In genomic region chr16:10599888-10600740, GRCm38 (mm10) we compare ENCODE assay signal across 16 mouse cellular contexts. TPM values are rescaled to one million over a fixed set of nuclear protein-coding genes. Genes with fewer than 3 reads are reported as not detected.
DNase-seq lines count a peak whose midpoint lies in the region; ATAC-seq and TF ChIP-seq lines count a peak whose summit lies in the region.
"Had no signal": no experiment of that assay in that cellular context is flagged by ENCODE, and none has a peak within 500 bp of the region (broad histone marks: within the 10 kb centered on the region; RNA-seq: fewer than 3 reads in every experiment).

No protein-coding gene starts in this region.

- peak; percentile 79; the same call in 1 of the 2 replicates for ATAC-seq in midbrain, embryonic 11.5 days (ENCODE audit: low FRiP score)
- peak; percentile 80 for ATAC-seq in hindbrain, embryonic 13.5 days (ENCODE audit: low FRiP score)
- ATAC-seq in neural tube, embryonic 12.5 days (ENCODE audit: low FRiP score, low read depth), result peak; percentile 90
- no peak for ATAC-seq in intestine, embryonic 16.5 days

- TF ChIP-seq CTCF in brain, embryonic 14.5 days (IDR thresholded peaks at IDR 0.05; ENCODE audit: borderline replicate concordance, extremely low read depth, insufficient read depth, insufficient read length), result no peak

- 0 out of 2 replicates have a peak overlapping the region, but pooled peaks have one; percentile 5 for H3K9ac ChIP-seq in midbrain, embryonic 11.5 days (ENCODE audit: low read length)
- no peak overlapping the region for H3K9ac ChIP-seq in hindbrain, embryonic 13.5 days
- H3K9ac ChIP-seq in neural tube, embryonic 12.5 days, result no peak overlapping the region
- H3K9ac ChIP-seq in intestine, embryonic 16.5 days (ENCODE audit: low read depth, low read length), result no peak overlapping the region
- H3K9ac ChIP-seq: liver, embryonic 15.5 days had no signal

- no peak overlapping the region for H3K4me3 ChIP-seq in midbrain, embryonic 11.5 days (ENCODE audit: low read depth, low read length)
- H3K4me3 ChIP-seq in midbrain, embryonic 10.5 days, result no peak overlapping the region
- H3K4me3 ChIP-seq in hindbrain, embryonic 13.5 days, result no peak overlapping the region
- no peak overlapping the region for H3K4me3 ChIP-seq in neural tube, embryonic 12.5 days
- H3K4me3 ChIP-seq in intestine, embryonic 16.5 days (ENCODE audit: low read length), result no peak overlapping the region
- H3K4me3 ChIP-seq: erythroblast, embryonic 14.5 days; limb, embryonic 10.5 days; liver, embryonic 15.5 days had no signal

- H3K4me2 ChIP-seq in midbrain, embryonic 11.5 days, result no peak overlapping the region
- H3K4me2 ChIP-seq in hindbrain, embryonic 13.5 days, result no peak overlapping the region
- no peak overlapping the region for H3K4me2 ChIP-seq in neural tube, embryonic 12.5 days (replicated peaks)
- H3K4me2 ChIP-seq in intestine, embryonic 16.5 days (ENCODE audit: low read depth, low read length), result no peak overlapping the region
- H3K4me2 ChIP-seq: liver, embryonic 15.5 days had no signal

- H3K9me3 ChIP-seq in midbrain, embryonic 11.5 days (ENCODE audit: control insufficient read depth, low read length), result no peaks in the 10 kb centered on the region
- no peaks in the 10 kb centered on the region for H3K9me3 ChIP-seq in midbrain, embryonic 10.5 days (replicated peaks)
- H3K9me3 ChIP-seq in hindbrain, embryonic 13.5 days, result no peaks in the 10 kb centered on the region
- H3K9me3 ChIP-seq in neural tube, embryonic 12.5 days, result no peaks in the 10 kb centered on the region
- H3K9me3 ChIP-seq in intestine, embryonic 16.5 days (ENCODE audit: control insufficient read depth, low read length), result no peaks in the 10 kb centered on the region
- H3K9me3 ChIP-seq: limb, embryonic 10.5 days; liver, embryonic 15.5 days had no signal

- peaks cover 5% of the 10 kb centered on the region; the same call in 1 of the 2 replicates for H3K36me3 ChIP-seq in midbrain, embryonic 11.5 days (ENCODE audit: control insufficient read depth, insufficient read depth, low read length)
- H3K36me3 ChIP-seq in midbrain, embryonic 10.5 days, result peaks cover 27% of the 10 kb centered on the region
- H3K36me3 ChIP-seq in hindbrain, embryonic 13.5 days, result peaks cover 51% of the 10 kb centered on the region
- peaks cover 23% of the 10 kb centered on the region; the same call in 1 of the 2 replicates for H3K36me3 ChIP-seq in neural tube, embryonic 12.5 days
- no peaks in the 10 kb centered on the region for H3K36me3 ChIP-seq in intestine, embryonic 16.5 days (ENCODE audit: control insufficient read depth, insufficient read depth, low read length)

- no peak for TF ChIP-seq POLR2A in brain, embryonic 14.5 days (IDR thresholded peaks at IDR 0.05; ENCODE audit: borderline replicate concordance, extremely low read depth, insufficient read depth, insufficient read length, poor library complexity, severe bottlenecking)

- H3K27me3 ChIP-seq in midbrain, embryonic 11.5 days (ENCODE audit: control insufficient read depth, insufficient read depth, low read length), result no peaks in the 10 kb centered on the region
- H3K27me3 ChIP-seq in midbrain, embryonic 10.5 days (ENCODE audit: low read depth, poor library complexity, severe bottlenecking), result no peaks in the 10 kb centered on the region
- no peaks in the 10 kb centered on the region for H3K27me3 ChIP-seq in hindbrain, embryonic 13.5 days
- H3K27me3 ChIP-seq in neural tube, embryonic 12.5 days (replicated peaks), result no peaks in the 10 kb centered on the region
- H3K27me3 ChIP-seq in intestine, embryonic 16.5 days (replicated peaks; ENCODE audit: control insufficient read depth, insufficient read depth, low read length), result no peaks in the 10 kb centered on the region
- H3K27me3 ChIP-seq: liver, embryonic 15.5 days had no signal

- no peak overlapping the region for H3K27ac ChIP-seq in midbrain, embryonic 11.5 days (ENCODE audit: low read depth, low read length)
- H3K27ac ChIP-seq in midbrain, embryonic 10.5 days (replicated peaks), result no peak overlapping the region
- peak overlapping the region; percentile 74 for H3K27ac ChIP-seq in hindbrain, embryonic 13.5 days
- H3K27ac ChIP-seq in neural tube, embryonic 12.5 days, result no peak overlapping the region
- no peak overlapping the region for H3K27ac ChIP-seq in intestine, embryonic 16.5 days (ENCODE audit: low read length)
- H3K27ac ChIP-seq: limb, embryonic 10.5 days; liver, embryonic 15.5 days had no signal

- WGBS in midbrain, embryonic 11.5 days, result 74% methylated on average over 5 of the region's 5 CpGs
- WGBS in midbrain, embryonic 10.5 days, result 74% methylated on average over 5 of the region's 5 CpGs
- WGBS in hindbrain, embryonic 13.5 days, result 54% methylated on average over 5 of the region's 5 CpGs
- WGBS in neural tube, embryonic 12.5 days, result 62% methylated on average over 5 of the region's 5 CpGs
- WGBS in intestine, embryonic 16.5 days, result 64% methylated on average over 5 of the region's 5 CpGs

- no peak for DNase-seq in midbrain, embryonic 11.5 days (ENCODE audit: low spot score, missing footprints)
- no peak for DNase-seq in midbrain, embryonic 10.5 days (ENCODE audit: low spot score)
- DNase-seq in brain, embryonic 14.5 days (ENCODE audit: low read depth), result peak; percentile 81
- no peak for DNase-seq in urinary bladder, postnatal 10 days (ENCODE audit: low spot score)
- DNase-seq in gastrocnemius, adult 18-20 months (ENCODE audit: low spot score), result no peak
- DNase-seq: cerebellum, postnatal 36 days; heart, postnatal 10 days; kidney, adult 8-10 months; lung, postnatal 36 days; right cerebral cortex, postnatal 14 days had no signal

- H3K4me1 ChIP-seq in midbrain, embryonic 11.5 days (ENCODE audit: control insufficient read depth, insufficient read depth, low read length), result peaks cover 2% of the 10 kb centered on the region; the same call in 1 of the 2 replicates
- H3K4me1 ChIP-seq in midbrain, embryonic 10.5 days, result peaks cover 10% of the 10 kb centered on the region
- H3K4me1 ChIP-seq in hindbrain, embryonic 13.5 days (replicated peaks), result peaks cover 12% of the 10 kb centered on the region; the same call in 1 of the 2 replicates
- peaks cover 7% of the 10 kb centered on the region for H3K4me1 ChIP-seq in neural tube, embryonic 12.5 days
- H3K4me1 ChIP-seq in intestine, embryonic 16.5 days (ENCODE audit: control insufficient read depth, insufficient read depth, low read length), result no peaks in the 10 kb centered on the region
- H3K4me1 ChIP-seq: limb, embryonic 10.5 days; liver, embryonic 15.5 days had no signal

RNA-seq across cellular contexts. Expression of gene Clec16a, which starts 55.0 kb away (rescaled TPM):
- 41.2 and 43.4 TPM in 2 replicates for polyA plus RNA-seq in midbrain, embryonic 11.5 days (2014; fragmentation: Nextera tagmentation; extraction: Ambion mirVana)
- 27.2 and 30.8 TPM in 2 replicates for polyA plus RNA-seq in midbrain, embryonic 10.5 days (2016; fragmentation: Nextera tagmentation; extraction: Ambion mirVana)
- 27.8 and 39.3 TPM in 2 replicates for polyA plus RNA-seq in brain, embryonic 14.5 days (2012; rRNA removed)
- polyA plus RNA-seq in hindbrain, embryonic 13.5 days (2015; fragmentation: Nextera tagmentation; extraction: Ambion mirVana), result 69.7 and 71.6 TPM in 2 replicates
- polyA plus RNA-seq in neural tube, embryonic 12.5 days (2016; fragmentation: Nextera tagmentation; extraction: Ambion mirVana), result 57.2 TPM in 2 replicates
- polyA plus RNA-seq in intestine, embryonic 16.5 days (2015; fragmentation: Nextera tagmentation; extraction: Ambion mirVana), result 22.1 and 24.3 TPM in 2 replicates
- total RNA-seq in gastrocnemius, adult 18-20 months (2021), result 10 to 100 TPM; 64.0 to 67.3 TPM

RNA-seq across cellular contexts. Expression of gene Dexi, which starts 57.3 kb away (rescaled TPM):
- 23.8 and 27.3 TPM in 2 replicates for polyA plus RNA-seq in midbrain, embryonic 11.5 days (2014; fragmentation: Nextera tagmentation; extraction: Ambion mirVana)
- polyA plus RNA-seq in midbrain, embryonic 10.5 days (2016; fragmentation: Nextera tagmentation; extraction: Ambion mirVana), result 15.6 and 17.4 TPM in 2 replicates
- polyA plus RNA-seq in brain, embryonic 14.5 days (2012; rRNA removed), result 36.2 and 50.3 TPM in 2 replicates
- polyA plus RNA-seq in hindbrain, embryonic 13.5 days (2015; fragmentation: Nextera tagmentation; extraction: Ambion mirVana), result 15.5 and 18.0 TPM in 2 replicates
- polyA plus RNA-seq in neural tube, embryonic 12.5 days (2016; fragmentation: Nextera tagmentation; extraction: Ambion mirVana), result 26.7 and 27.9 TPM in 2 replicates
- polyA plus RNA-seq in intestine, embryonic 16.5 days (2015; fragmentation: Nextera tagmentation; extraction: Ambion mirVana), result 2.9 and 6.7 TPM in 2 replicates
- 10 to 100 TPM; 48.8 to 50.3 TPM for total RNA-seq in gastrocnemius, adult 18-20 months (2021)
